Mouse (Mus musculus): ENCODE data around the gene Notch1.

DNA sequence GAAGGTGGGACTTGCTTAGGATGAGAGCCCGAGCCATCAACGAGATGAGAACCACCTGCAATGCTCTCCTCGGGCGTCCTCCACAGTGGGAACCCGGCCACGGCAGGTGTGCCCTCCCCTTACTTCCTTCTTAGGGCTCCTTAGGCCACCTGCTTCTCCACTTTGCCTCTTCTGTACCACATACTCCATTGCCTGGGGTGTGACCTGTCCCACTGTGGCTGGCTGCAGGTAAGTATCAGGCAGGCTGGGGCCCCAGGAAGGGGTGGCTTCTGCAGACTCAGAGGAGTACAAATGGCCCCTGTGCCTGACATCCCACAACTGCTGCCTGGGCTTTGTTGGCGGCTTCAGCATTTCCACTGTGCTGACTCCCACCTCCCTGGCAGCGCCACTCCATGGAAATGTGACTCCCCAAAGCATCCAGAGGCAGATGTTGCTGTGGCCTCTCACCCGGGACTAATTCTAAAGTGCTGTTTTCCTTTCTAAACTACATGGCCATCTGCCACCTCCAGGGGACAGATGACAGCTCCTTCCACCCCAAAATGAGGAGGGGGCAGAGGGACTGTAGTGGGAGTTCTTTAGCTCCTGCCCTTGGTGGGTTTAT is 27.8 kb downstream of the Notch1 start:
- TF ChIP-seq CTCF (IDR thresholded peaks at IDR 0.05; ENCODE audit: control insufficient read depth, insufficient read depth, insufficient read length): no peak
- no peak for TF ChIP-seq CEBPB (IDR thresholded peaks at IDR 0.05; ENCODE audit: low read depth)
- TF ChIP-seq FOSL1 (IDR thresholded peaks at IDR 0.05; ENCODE audit: insufficient read depth, low read length, poor library complexity, severe bottlenecking): no peak
- TF ChIP-seq MYOD1 (IDR thresholded peaks at IDR 0.05; ENCODE audit: control insufficient read depth, insufficient read length, low read depth): no peak
